Mouse (Mus musculus) layer of hippocampus, adult 8-10 months (tissue): ENCODE results near the gene Myo10. TPM values are rescaled to one million over a fixed set of nuclear protein-coding genes. Genes with fewer than 3 reads are reported as not detected.
A peak's percentile ranks its signal among the peaks of the same experiment; 100 is the strongest.
"Not testable (repeated sequence)": the region's sequence is repeated elsewhere in the genome, so short reads cannot be mapped to it uniquely, and the experiment has no call there.

ENCODE experiments used
- DNase-seq, 2 experiments: peaks; one replicate each; pipeline ENCODE4 v3.0.0; 2022; ENCODE audit warnings: low spot score in 2 of 2
- total RNA-seq, 4 experiments: library from RNA; stranded (reverse); gene quantifications; 2 replicates each; pipeline ENCODE4 v1.2.4; 2022

Gene Myo10
- total RNA-seq, 4 experiments from 2014 or later, result 45.9 to 60.5 (median 53.5) TPM

DNA sequence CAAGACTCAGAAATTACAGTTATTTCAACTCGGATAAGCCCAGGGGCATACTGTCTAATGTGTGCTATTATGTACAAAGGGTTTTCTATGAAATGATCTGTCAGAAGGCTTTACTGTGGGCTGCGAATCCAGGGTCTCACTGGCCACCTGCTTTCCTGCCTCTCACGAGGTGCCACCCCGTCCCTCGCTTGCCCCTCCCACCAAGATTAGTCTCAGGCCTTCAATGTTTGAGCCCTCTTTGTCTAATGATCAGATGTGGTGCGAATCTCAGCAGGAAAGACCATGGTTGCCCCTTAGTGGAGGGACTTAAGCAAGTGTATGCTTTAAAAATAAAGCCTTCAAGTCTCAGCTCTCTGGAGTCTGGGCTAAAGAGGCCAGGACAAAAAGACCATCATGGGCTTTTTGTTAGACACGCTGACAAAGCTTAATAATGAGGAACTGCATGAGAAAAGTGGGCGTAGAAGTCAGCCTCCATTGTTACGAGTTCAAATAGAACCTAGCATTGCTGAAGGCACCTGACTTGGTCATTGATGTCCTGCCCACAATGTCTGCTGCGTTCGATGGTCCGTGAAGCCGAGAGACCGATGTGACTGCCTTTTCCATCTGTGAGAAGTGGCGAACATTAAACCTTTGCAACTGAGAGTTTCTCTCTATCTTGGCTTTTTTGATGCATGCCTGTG, 67.9 kb downstream of the Myo10 start:
- DNase-seq, result no peak

GRCm38 (mm10) chr15:25690746-25691105, 68.4 kb downstream of the Myo10 start:
- DNase-seq, result no peak

DNA sequence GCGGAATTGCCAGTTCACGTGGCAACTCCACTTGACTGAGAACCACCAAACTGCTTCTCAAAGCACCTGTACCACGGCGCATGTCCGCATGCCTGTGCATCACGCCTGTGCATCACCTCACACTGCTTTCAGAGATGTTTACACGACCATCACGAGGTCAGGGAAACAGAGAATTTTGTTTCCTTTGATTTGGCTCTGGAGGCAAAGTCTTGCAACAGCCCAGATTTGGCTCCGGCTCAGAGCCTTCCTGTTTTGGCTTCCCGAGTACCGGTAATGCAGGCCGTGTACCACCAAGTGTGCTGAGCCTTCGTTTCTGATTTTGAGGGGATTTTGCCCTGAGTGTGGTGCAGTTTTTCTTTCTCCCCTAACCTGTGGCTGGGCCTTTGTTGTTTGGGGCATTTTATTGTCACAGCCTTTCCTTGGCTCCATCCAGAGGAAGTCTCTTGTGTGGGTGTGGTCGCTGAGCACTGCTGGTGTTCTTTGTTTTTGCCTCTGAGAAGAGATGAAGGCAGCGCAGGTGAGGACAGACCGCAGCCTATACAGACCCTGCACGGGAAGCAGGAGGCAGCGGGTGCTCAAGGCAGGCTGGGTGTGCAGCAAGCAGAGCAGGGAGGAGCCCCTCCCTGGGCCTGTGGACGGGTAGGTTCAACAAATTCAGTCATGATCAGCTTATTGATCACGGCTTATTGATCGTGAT, 70.1 kb downstream of the Myo10 start:
- no peak for DNase-seq

GRCm38 (mm10) chr15:25693708-25694107, 71.4 kb downstream of the Myo10 start:
- DNase-seq, result no peak

GRCm38 (mm10) chr15:25694749-25695148, 72.4 kb downstream of the Myo10 start:
- DNase-seq, result no peak

DNA sequence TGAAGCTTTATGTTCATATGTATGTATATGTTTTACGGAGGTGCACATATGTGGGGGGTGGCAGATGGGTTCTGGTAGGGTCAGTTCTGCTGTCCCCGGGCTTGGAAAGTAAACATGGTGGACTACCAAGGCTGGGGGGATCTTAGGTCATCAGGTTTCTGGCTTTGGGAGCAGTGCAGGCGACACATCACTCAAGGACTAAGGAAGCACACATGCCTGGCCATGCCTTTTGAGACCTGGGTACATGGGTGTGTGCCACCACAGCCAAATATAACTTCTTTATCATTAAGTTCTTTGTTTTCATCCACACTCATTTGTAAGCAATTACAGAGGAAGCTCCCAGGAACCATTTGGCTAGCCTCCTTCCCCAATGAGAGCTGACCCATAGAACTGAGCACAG, 72.9 kb downstream of the Myo10 start:
- DNase-seq, result no peak

GRCm38 (mm10) chr15:25695883-25696282, 73.6 kb downstream of the Myo10 start:
- no peak for DNase-seq

DNA sequence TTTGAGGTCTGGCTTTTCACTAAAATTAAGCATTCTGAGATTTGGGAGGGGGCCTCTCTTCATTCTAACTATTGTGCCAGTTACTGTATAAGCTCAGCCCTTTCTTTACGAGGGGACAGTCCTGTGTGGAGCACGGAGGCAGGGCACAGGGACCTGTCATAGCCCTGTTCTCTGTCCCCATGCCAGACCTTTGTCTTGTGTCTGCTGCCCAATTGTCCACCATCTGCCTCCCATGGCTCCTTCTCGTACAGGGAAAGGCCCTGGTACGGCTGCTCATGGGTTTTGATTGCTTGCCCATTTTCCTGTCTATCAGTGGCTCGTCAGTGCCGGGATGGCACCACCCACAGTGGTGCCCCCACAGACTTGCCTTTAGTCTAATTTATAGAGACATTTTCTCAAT, 74.3 kb downstream of the Myo10 start:
- no peak for DNase-seq

- no peak for DNase-seq
Observed at GRCm38 (mm10) chr15:25699032-25699557, 76.8 kb downstream of the Myo10 start.

GRCm38 (mm10) chr15:25702602-25703001, 80.3 kb downstream of the Myo10 start:
- DNase-seq, result no peak

DNA sequence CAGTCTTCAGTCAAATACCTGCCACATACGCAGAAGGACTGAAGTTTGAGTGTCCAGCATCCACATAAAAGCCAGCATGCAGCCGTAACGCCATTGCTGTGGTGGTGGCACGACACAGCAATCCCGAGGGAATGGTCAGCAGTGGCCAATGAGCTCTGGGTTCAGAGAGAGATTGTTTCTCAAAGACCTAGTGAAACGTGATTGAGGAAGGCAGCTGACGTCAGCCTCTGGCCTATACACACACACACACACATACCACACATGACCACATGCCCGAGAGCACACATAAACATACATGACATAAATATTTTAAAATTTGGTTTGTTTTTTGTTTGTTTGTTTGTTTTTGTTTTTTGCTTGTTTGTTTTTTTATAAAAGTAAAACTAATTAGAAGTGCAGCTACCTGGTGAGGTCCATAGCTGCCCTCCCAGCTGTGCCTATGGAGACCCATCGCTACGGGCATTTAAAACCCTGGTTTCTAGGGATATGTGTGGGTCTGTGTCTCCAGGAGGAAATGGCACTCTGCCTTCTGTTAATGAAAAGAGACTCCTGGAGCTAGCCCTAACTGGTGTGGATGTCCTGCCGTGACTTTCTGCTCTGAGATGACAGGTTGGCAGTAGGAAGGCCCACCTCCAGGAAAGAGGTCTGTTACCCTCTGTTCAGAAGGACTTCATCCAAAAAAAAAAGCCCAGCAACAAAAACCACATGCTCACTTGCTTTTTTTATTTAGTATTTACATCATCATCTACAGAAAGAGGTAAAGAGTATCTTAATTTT, 82.7 kb downstream of the Myo10 start:
- no peak for DNase-seq

DNA sequence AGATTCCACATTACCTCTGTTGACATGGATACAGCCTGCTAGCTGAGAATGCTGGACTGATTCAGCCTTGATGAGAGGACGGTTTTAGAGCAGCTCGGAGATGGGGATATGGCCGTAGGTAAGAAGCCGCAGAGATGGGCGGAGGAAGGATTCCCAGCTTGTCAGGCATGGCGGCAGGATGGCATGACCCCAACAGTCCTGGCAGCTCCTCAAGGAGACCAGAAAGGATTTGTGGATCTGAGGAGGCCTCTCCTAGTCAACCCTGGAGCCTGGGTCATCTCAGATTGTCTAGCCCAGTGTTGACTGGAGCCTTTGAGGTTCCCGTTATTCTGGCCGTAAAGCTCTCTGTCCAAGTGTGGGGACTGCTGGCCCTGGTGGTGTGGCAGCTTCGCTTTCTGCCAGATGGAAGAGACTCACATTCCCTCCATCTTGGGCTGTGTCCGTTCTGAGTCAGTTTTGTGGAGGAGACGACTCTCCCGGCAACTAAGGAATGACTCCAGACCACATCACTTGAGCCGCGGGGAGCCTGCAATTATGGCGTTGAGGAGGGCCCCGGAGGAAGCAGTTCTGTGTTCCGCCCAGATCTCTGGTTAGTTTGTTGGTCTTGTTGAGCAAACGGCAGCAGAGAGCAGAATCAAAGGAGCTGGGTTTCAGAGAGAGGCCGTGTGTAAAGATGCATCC, 84.7 kb downstream of the Myo10 start:
- DNase-seq, result no peak

DNA sequence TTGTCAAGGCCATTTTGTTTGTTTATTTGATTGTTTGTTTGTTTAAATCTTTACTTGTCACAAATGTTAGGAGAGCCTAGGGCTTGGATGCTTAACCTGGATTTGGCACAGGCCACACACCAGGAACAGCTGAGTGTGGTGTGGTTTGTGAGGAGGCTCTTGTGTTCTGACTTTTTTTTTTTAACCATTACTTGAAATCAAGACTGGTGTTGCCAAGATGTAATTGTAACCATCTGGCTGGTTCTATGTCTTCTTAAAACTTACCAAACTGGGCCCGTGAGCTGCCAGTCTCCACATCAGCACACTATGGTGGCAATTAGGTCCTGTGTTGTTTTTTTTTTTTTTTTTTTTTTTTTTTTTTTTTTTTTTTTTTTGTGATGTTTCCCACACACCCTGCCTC, 85.6 kb downstream of the Myo10 start:
- no peak for DNase-seq

GRCm38 (mm10) chr15:25710876-25711275, 88.6 kb downstream of the Myo10 start:
- no peak for DNase-seq

DNA sequence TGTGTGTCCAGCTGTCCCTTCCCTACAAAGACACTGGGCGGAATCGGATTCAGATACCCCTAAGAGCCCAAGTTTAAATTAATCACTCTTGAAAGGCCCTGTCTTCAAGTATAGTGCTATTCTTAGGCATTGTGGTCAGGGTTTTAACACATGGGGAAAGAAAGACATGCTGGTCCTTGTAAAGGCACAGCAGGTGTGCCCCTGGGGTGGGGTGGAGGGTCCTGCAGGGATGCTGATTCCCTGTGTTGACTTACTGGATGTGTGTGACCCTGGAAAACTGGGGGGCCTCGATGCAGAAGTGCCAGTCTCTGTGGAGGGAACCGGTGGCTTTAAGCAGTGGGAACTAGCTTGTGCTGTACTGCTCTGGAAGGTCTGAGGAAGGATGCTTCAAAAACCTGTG, 90.6 kb downstream of the Myo10 start:
- no peak for DNase-seq

DNA sequence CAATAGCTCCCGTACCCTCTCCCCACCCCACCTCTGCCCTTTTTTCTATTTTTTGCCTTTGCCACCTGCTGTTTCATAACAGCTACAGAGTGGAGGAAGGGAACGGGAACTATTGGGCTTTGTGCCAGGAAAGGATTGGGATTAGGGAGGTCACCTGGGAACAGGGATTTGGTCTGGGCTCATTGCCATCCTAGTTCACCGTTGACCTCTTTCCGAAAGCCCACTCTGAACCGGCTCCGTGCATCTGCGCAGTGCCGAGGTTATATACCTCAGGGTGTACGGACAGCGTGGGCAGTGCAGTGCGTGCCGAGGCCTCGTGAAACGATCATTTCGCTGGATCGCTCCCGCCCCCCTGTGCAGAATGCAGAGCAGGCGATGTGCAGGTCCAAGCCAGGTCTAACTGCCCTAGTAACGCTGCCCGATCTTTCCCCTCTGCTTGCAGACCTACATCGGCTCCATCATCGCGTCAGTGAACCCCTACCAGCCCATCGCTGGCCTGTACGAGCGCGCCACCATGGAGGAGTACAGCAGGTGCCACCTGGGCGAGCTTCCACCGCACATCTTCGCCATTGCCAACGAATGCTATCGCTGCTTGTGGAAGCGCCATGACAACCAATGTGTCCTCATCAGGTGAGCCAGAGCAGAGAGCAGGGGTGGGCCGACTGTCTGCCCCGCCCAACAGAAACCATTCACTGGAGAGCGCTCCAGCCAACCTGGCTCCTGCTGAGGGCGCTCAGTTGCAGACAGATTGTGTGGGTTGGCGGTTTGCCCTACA, 91.4 kb downstream of the Myo10 start:
- DNase-seq, result peak; percentile 51 to 53

DNA sequence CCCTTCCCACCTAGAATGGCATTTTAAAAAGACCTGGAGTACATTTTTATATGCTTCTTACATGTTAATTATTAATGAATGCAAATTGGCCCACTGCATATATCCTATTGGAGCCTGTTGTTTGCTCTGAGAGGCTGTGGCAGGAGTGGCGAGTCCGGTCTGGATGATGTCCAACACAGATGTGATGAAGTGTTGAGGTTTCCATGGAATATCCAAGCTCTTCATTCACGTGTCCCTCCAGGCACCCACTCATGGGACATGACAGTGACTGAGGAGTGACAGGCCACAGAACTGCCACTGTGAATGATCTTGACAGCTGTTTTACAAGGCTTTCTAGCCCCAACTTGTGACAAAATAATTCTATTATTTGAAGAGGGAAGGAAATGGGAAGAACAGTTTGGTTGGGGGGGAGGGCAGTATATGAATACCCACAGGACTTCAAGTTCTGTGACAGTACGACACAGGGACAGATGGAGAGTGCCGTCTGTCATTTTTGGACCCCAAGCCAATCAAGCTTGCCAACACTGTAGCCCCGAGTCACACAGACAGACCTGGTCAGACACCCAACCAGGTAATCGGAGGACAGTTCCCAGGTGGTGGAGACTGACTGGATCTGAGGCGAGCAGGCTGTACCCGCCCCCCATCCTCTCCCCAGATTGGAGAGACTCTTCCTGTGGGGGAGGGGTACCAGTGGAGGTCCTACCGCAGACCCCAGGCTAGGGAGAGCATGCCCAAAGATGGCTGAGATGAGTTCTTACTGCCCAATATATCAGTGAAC, 93.1 kb downstream of the Myo10 start:
- no peak for DNase-seq

- no peak for DNase-seq
Observed at GRCm38 (mm10) chr15:25715996-25716395, 93.7 kb downstream of the Myo10 start.

GRCm38 (mm10) chr15:25717006-25717405, 94.7 kb downstream of the Myo10 start:
- peak; percentile 63 to 85 for DNase-seq

GRCm38 (mm10) chr15:25718104-25718503, 95.8 kb downstream of the Myo10 start:
- not testable (repeated sequence) for DNase-seq
